Mouse (Mus musculus): ENCODE data around the gene 1600014C10Rik. TPM values are rescaled to one million over a fixed set of nuclear protein-coding genes. Genes with fewer than 3 reads are reported as not detected.

The 1600014C10Rik gene
- polyA plus RNA-seq, 1 experiment from 2014 or later: 15.1 TPM

GRCm38 (mm10) chr7:38187796-38188195 is 4.8 kb downstream of the 1600014C10Rik start:
- Histone ChIP-seq H3K27me3 (ENCODE audit: insufficient read depth, poor library complexity, severe bottlenecking) (no peaks in the 10 kb centered on the region), H3K4me3 (no peak overlapping the region), H3K4me1 (replicated peaks) (peaks cover 22% of the 10 kb centered on the region), H3K9me3 (peaks cover 4% of the 10 kb centered on the region; the same call in 1 of the 2 replicates), H3K27ac (no peak overlapping the region), H3K36me3 (peaks cover 9% of the 10 kb centered on the region)
- WGBS: 81% methylated on average over 4 of the region's 4 CpGs
- no peak for DNase-seq (ENCODE audit: low spot score)

- peaks cover 9% of the 10 kb centered on the region for H3K36me3 ChIP-seq
- peaks cover 4% of the 10 kb centered on the region; the same call in 1 of the 2 replicates for H3K9me3 ChIP-seq
- H3K27ac ChIP-seq: no peak overlapping the region
- DNase-seq (ENCODE audit: low spot score): no peak
- H3K27me3 ChIP-seq (ENCODE audit: insufficient read depth, poor library complexity, severe bottlenecking): no peaks in the 10 kb centered on the region
- peaks cover 15% of the 10 kb centered on the region for H3K4me1 ChIP-seq (replicated peaks)
- no peak overlapping the region for H3K4me3 ChIP-seq
- WGBS: 94% methylated on average over 8 of the region's 8 CpGs
Observed at GRCm38 (mm10) chr7:38188281-38189075, 5.5 kb downstream of the 1600014C10Rik start.

GRCm38 (mm10) chr7:38189136-38189982 is 6.3 kb downstream of the 1600014C10Rik start:
- WGBS: 81% methylated on average over 15 of the region's 15 CpGs
- Histone ChIP-seq H3K9me3 (peaks cover 4% of the 10 kb centered on the region; the same call in 1 of the 2 replicates), H3K27me3 (ENCODE audit: insufficient read depth, poor library complexity, severe bottlenecking) (no peaks in the 10 kb centered on the region), H3K4me1 (replicated peaks) (peaks cover 6% of the 10 kb centered on the region), H3K36me3 (peaks cover 9% of the 10 kb centered on the region), H3K27ac (no peak overlapping the region), H3K4me3 (no peak overlapping the region)
- DNase-seq (ENCODE audit: low spot score): no peak

- no peak overlapping the region for H3K4me3 ChIP-seq
- 90% methylated on average over 8 of the region's 8 CpGs for WGBS
- H3K4me1 ChIP-seq (replicated peaks): no peaks in the 10 kb centered on the region
- H3K36me3 ChIP-seq: peaks cover 17% of the 10 kb centered on the region
- H3K27ac ChIP-seq: no peak overlapping the region
- H3K9me3 ChIP-seq: peaks cover 4% of the 10 kb centered on the region; the same call in 1 of the 2 replicates
- H3K27me3 ChIP-seq (ENCODE audit: insufficient read depth, poor library complexity, severe bottlenecking): no peaks in the 10 kb centered on the region
- DNase-seq (ENCODE audit: low spot score): no peak
Observed at GRCm38 (mm10) chr7:38190056-38190835, 7.2 kb downstream of the 1600014C10Rik start.

- no peak for DNase-seq (ENCODE audit: low spot score)
- Histone ChIP-seq H3K36me3 (peaks cover 17% of the 10 kb centered on the region), H3K27ac (no peak overlapping the region), H3K4me1 (replicated peaks) (no peaks in the 10 kb centered on the region), H3K27me3 (ENCODE audit: insufficient read depth, poor library complexity, severe bottlenecking) (no peaks in the 10 kb centered on the region), H3K4me3 (no peak overlapping the region), H3K9me3 (peaks cover 4% of the 10 kb centered on the region; the same call in 1 of the 2 replicates)
- whole genome bisulfite sequencing: 62% methylated on average over 8 of the region's 8 CpGs
Observed at GRCm38 (mm10) chr7:38191146-38191545, 8.1 kb downstream of the 1600014C10Rik start.

GRCm38 (mm10) chr7:38191571-38191970 is 8.6 kb downstream of the 1600014C10Rik start:
- Histone ChIP-seq H3K27ac (no peak overlapping the region), H3K4me1 (replicated peaks) (no peaks in the 10 kb centered on the region), H3K36me3 (peaks cover 17% of the 10 kb centered on the region), H3K4me3 (no peak overlapping the region), H3K9me3 (peaks cover 4% of the 10 kb centered on the region; the same call in 1 of the 2 replicates), H3K27me3 (ENCODE audit: insufficient read depth, poor library complexity, severe bottlenecking) (no peaks in the 10 kb centered on the region)
- DNase-seq (ENCODE audit: low spot score): peak; percentile 25
- WGBS: 43% methylated on average over 10 of the region's 10 CpGs

GRCm38 (mm10) chr7:38199907-38200605 is 17.0 kb downstream of the 1600014C10Rik start:
- H3K9me3 ChIP-seq: peaks cover 2% of the 10 kb centered on the region; the same call in 1 of the 2 replicates
- 70% methylated on average over 8 of the region's 8 CpGs for WGBS
- H3K27ac ChIP-seq: no peak overlapping the region
- DNase-seq (ENCODE audit: low spot score): no peak
- H3K4me3 ChIP-seq: peak overlapping the region; percentile 45; the same call in 1 of the 2 replicates
- peaks cover 8% of the 10 kb centered on the region for H3K4me1 ChIP-seq (replicated peaks)
- peaks cover 2% of the 10 kb centered on the region; the same call in 1 of the 2 replicates for H3K36me3 ChIP-seq
- no peaks in the 10 kb centered on the region for H3K27me3 ChIP-seq (ENCODE audit: insufficient read depth, poor library complexity, severe bottlenecking)

- Histone ChIP-seq H3K4me1 (replicated peaks) (peaks cover 8% of the 10 kb centered on the region), H3K27ac (no peak overlapping the region), H3K4me3 (peak overlapping the region; percentile 45), H3K36me3 (no peaks in the 10 kb centered on the region), H3K9me3 (peaks cover 2% of the 10 kb centered on the region; the same call in 1 of the 2 replicates), H3K27me3 (ENCODE audit: insufficient read depth, poor library complexity, severe bottlenecking) (no peaks in the 10 kb centered on the region)
- WGBS: 4% methylated on average over 28 of the region's 28 CpGs
- DNase-seq (ENCODE audit: low spot score): peak; percentile 90
Observed at GRCm38 (mm10) chr7:38200606-38201289, 17.7 kb downstream of the 1600014C10Rik start.

GRCm38 (mm10) chr7:38201290-38201658 is 18.3 kb downstream of the 1600014C10Rik start:
- no peaks in the 10 kb centered on the region for H3K27me3 ChIP-seq (ENCODE audit: insufficient read depth, poor library complexity, severe bottlenecking)
- no peak overlapping the region for H3K27ac ChIP-seq
- H3K4me1 ChIP-seq (replicated peaks): peaks cover 8% of the 10 kb centered on the region
- DNase-seq (ENCODE audit: low spot score): no peak
- H3K36me3 ChIP-seq: no peaks in the 10 kb centered on the region
- H3K4me3 ChIP-seq: no peak overlapping the region
- H3K9me3 ChIP-seq: peaks cover 2% of the 10 kb centered on the region; the same call in 1 of the 2 replicates
- WGBS: 54% methylated on average over 3 of the region's 3 CpGs

GRCm38 (mm10) chr7:38204314-38204713 is 21.3 kb downstream of the 1600014C10Rik start:
- 84% methylated on average over 6 of the region's 6 CpGs for WGBS
- H3K36me3 ChIP-seq: no peaks in the 10 kb centered on the region
- peaks cover 2% of the 10 kb centered on the region; the same call in 1 of the 2 replicates for H3K9me3 ChIP-seq

GRCm38 (mm10) chr7:38205801-38206200 is 22.8 kb downstream of the 1600014C10Rik start:
- Histone ChIP-seq H3K4me1 (replicated peaks) (peaks cover 3% of the 10 kb centered on the region; the same call in 1 of the 2 replicates), H3K27me3 (ENCODE audit: insufficient read depth, poor library complexity, severe bottlenecking) (no peaks in the 10 kb centered on the region), H3K9me3 (peaks cover 2% of the 10 kb centered on the region; the same call in 1 of the 2 replicates), H3K4me3 (no peak overlapping the region), H3K36me3 (no peaks in the 10 kb centered on the region), H3K27ac (no peak overlapping the region)
- DNase-seq (ENCODE audit: low spot score): no peak
- WGBS: 35% methylated on average over 2 of the region's 2 CpGs

More at GRCm38 (mm10) chr7:38204314-38204713, 21.3 kb downstream of the 1600014C10Rik start:
- H3K27me3 ChIP-seq (ENCODE audit: insufficient read depth, poor library complexity, severe bottlenecking): no peaks in the 10 kb centered on the region
- peaks cover 8% of the 10 kb centered on the region for H3K4me1 ChIP-seq (replicated peaks)
- no peak for DNase-seq (ENCODE audit: low spot score)
- no peak overlapping the region for H3K4me3 ChIP-seq
- H3K27ac ChIP-seq: no peak overlapping the region

Data from hindbrain, embryonic 10.5 days (tissue).